Mouse (Mus musculus): ENCODE results near the gene Zfp106.

- TF ChIP-seq CTCF (IDR thresholded peaks at IDR 0.05; ENCODE audit: extremely low read depth, insufficient read depth, low read length) (no peak), POLR2A (IDR thresholded peaks at IDR 0.05; ENCODE audit: extremely low read depth, insufficient read depth, low read length) (no peak)
Measured at GRCm38 (mm10) chr2:120484241-120484640, 79.4 kb downstream of the Zfp106 start.
